Mouse (Mus musculus): ENCODE data around the gene Clic4. TPM values are rescaled to one million over a fixed set of nuclear protein-coding genes. Genes with fewer than 3 reads are reported as not detected.
"Not testable (repeated sequence)": the region's sequence is repeated elsewhere in the genome, so short reads cannot be mapped to it uniquely, and the experiment has no call there.

Clic4 gene
- polyA plus RNA-seq, 1 experiment from 2014 or later = 107 TPM

DNA sequence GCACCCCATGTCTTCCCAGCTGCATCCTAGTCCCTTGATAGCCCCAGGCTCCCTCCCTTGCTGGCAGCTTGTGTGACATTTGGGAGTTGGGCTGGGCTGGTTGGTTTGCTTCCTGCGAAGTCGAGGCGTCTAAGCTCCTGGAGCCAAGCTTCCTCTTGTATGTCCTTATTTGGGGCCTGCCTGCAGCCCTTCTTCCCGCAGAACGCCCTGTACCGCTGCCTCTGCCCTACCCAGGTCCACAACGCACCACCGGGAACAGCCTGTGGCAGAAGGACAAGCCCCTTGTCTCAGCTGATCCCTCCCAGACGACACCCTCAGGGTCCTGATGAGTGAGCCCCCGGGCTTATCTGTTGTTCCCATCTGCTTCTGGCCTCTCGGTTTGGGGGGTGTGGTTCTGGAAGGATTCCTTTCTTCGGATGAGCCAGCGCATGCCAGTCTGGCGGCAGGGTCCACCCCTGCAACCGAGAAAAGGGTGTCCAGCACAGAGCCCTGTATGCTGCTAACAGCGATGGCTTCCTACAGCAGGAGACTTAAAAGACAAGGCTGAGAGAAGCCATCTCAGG, 14.3 kb upstream of the Clic4 start:
- 7% methylated on average over 16 of the region's 16 CpGs for WGBS
- Histone ChIP-seq H3K4me3 (ENCODE audit: low read depth, low read length) (peak overlapping the region; percentile 11; the same call in 1 of the 2 replicates), H3K4me2 (ENCODE audit: low read length) (peak overlapping the region; percentile 46), H3K36me3 (ENCODE audit: control insufficient read depth, insufficient read depth, low read length) (no peaks in the 10 kb centered on the region), H3K9ac (ENCODE audit: low read length) (peak overlapping the region; percentile 41), H3K4me1 (replicated peaks; ENCODE audit: control insufficient read depth, insufficient read depth, low read length) (peaks cover 28% of the 10 kb centered on the region), H3K27me3 (replicated peaks; ENCODE audit: control insufficient read depth, insufficient read depth, low read length) (no peaks in the 10 kb centered on the region), H3K27ac (ENCODE audit: low read depth) (peak overlapping the region; percentile 78), H3K9me3 (ENCODE audit: control insufficient read depth, low read length) (no peaks in the 10 kb centered on the region)
- DNase-seq (ENCODE audit: low spot score) (peak; percentile 77), ATAC-seq (replicated peaks; ENCODE audit: low FRiP score, low TSS enrichment, low read depth) (peak; percentile 36)

- Histone ChIP-seq H3K9me3 (ENCODE audit: control insufficient read depth, low read length) (no peaks in the 10 kb centered on the region), H3K9ac (ENCODE audit: low read length) (no peak overlapping the region), H3K4me2 (ENCODE audit: low read length) (no peak overlapping the region; the same call in 1 of the 2 replicates), H3K4me3 (ENCODE audit: low read depth, low read length) (no peak overlapping the region), H3K27ac (ENCODE audit: low read depth) (peak overlapping the region; percentile 78; the same call in 1 of the 2 replicates), H3K27me3 (replicated peaks; ENCODE audit: control insufficient read depth, insufficient read depth, low read length) (no peaks in the 10 kb centered on the region), H3K4me1 (replicated peaks; ENCODE audit: control insufficient read depth, insufficient read depth, low read length) (peaks cover 26% of the 10 kb centered on the region), H3K36me3 (ENCODE audit: control insufficient read depth, insufficient read depth, low read length) (no peaks in the 10 kb centered on the region)
- WGBS = 53% methylated on average over 12 of the region's 12 CpGs
- no peak for DNase-seq (ENCODE audit: low spot score)
- no peak for ATAC-seq (replicated peaks; ENCODE audit: low FRiP score, low TSS enrichment, low read depth)
Measured at GRCm38 (mm10) chr4:135286033-135286622, 13.5 kb upstream of the Clic4 start.

DNA sequence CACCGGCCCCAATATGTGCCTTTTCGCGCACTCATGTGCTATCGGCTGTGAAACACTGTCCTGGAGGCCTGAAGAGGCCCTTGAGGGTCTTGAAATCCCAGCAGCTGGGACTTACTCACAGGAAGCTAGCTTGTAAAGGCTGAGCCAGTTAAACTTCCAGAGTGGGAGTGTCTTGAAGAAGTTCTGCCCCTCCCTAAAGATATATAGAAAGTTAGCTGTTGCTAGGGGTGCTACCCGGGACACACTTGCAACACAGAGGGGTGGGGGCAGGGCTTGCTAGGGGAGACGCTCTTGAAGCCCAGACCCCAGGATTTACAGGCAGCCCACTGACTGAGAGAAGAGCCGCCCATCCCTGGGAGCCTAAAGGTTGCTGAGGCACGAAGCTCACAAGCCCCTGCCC, 12.8 kb upstream of the Clic4 start:
- Histone ChIP-seq H3K36me3 (ENCODE audit: control insufficient read depth, insufficient read depth, low read length) (no peaks in the 10 kb centered on the region), H3K27me3 (replicated peaks; ENCODE audit: control insufficient read depth, insufficient read depth, low read length) (no peaks in the 10 kb centered on the region), H3K9me3 (ENCODE audit: control insufficient read depth, low read length) (no peaks in the 10 kb centered on the region), H3K4me3 (ENCODE audit: low read depth, low read length) (no peak overlapping the region), H3K4me2 (ENCODE audit: low read length) (no peak overlapping the region), H3K27ac (ENCODE audit: low read depth) (no peak overlapping the region), H3K9ac (ENCODE audit: low read length) (no peak overlapping the region), H3K4me1 (replicated peaks; ENCODE audit: control insufficient read depth, insufficient read depth, low read length) (peaks cover 26% of the 10 kb centered on the region)
- ATAC-seq (replicated peaks; ENCODE audit: low FRiP score, low TSS enrichment, low read depth) (no peak), DNase-seq (ENCODE audit: low spot score) (no peak)
- WGBS = 46% methylated on average over 8 of the region's 8 CpGs

- WGBS = 83% methylated on average over 7 of the region's 7 CpGs
- no peak overlapping the region for H3K4me2 ChIP-seq (ENCODE audit: low read length)
- H3K27ac ChIP-seq (ENCODE audit: low read depth) = no peak overlapping the region
- ATAC-seq (replicated peaks; ENCODE audit: low FRiP score, low TSS enrichment, low read depth) (no peak), DNase-seq (ENCODE audit: low spot score) (no peak)
- H3K27me3 ChIP-seq (replicated peaks; ENCODE audit: control insufficient read depth, insufficient read depth, low read length) = no peaks in the 10 kb centered on the region
- peaks cover 26% of the 10 kb centered on the region for H3K4me1 ChIP-seq (replicated peaks; ENCODE audit: control insufficient read depth, insufficient read depth, low read length)
- H3K36me3 ChIP-seq (ENCODE audit: control insufficient read depth, insufficient read depth, low read length) = no peaks in the 10 kb centered on the region
- H3K9ac ChIP-seq (ENCODE audit: low read length) = no peak overlapping the region
- H3K4me3 ChIP-seq (ENCODE audit: low read depth, low read length) = no peak overlapping the region
- no peaks in the 10 kb centered on the region for H3K9me3 ChIP-seq (ENCODE audit: control insufficient read depth, low read length)
Measured at GRCm38 (mm10) chr4:135283875-135284274, 11.3 kb upstream of the Clic4 start.

DNA sequence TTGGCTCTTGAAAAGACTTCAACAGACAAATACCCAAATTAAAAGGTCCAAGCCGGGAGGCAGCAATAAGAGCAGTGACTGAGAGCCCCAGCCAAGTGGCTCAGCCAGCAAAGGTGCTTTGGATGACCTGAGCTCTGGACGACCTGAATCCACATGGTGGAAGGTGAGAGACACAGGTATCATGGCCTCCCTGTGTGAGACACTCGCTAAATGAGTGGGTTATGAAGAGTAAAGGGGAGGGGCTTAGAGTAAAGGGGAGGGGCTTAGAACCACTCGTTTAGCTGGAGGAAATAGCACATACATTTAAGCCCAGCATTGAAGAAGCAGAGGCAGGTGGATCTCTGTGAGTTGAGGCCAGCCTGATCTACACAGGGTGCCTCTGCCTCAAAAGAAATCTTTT, 10.8 kb upstream of the Clic4 start:
- no peak overlapping the region for H3K4me3 ChIP-seq (ENCODE audit: low read depth, low read length)
- H3K9me3 ChIP-seq (ENCODE audit: control insufficient read depth, low read length) = no peaks in the 10 kb centered on the region
- no peak overlapping the region for H3K27ac ChIP-seq (ENCODE audit: low read depth)
- no peak for DNase-seq (ENCODE audit: low spot score)
- no peak for ATAC-seq (replicated peaks; ENCODE audit: low FRiP score, low TSS enrichment, low read depth)
- H3K4me1 ChIP-seq (replicated peaks; ENCODE audit: control insufficient read depth, insufficient read depth, low read length) = peaks cover 24% of the 10 kb centered on the region
- H3K4me2 ChIP-seq (ENCODE audit: low read length) = no peak overlapping the region
- H3K9ac ChIP-seq (ENCODE audit: low read length) = no peak overlapping the region
- no peaks in the 10 kb centered on the region for H3K27me3 ChIP-seq (replicated peaks; ENCODE audit: control insufficient read depth, insufficient read depth, low read length)
- no peaks in the 10 kb centered on the region for H3K36me3 ChIP-seq (ENCODE audit: control insufficient read depth, insufficient read depth, low read length)
- WGBS = 79% methylated on average over 4 of the region's 4 CpGs

GRCm38 (mm10) chr4:135282651-135283290, 10.2 kb upstream of the Clic4 start:
- Histone ChIP-seq H3K27me3 (replicated peaks; ENCODE audit: control insufficient read depth, insufficient read depth, low read length) (no peaks in the 10 kb centered on the region), H3K27ac (ENCODE audit: low read depth) (no peak overlapping the region), H3K4me3 (ENCODE audit: low read depth, low read length) (no peak overlapping the region), H3K4me2 (ENCODE audit: low read length) (no peak overlapping the region), H3K9me3 (ENCODE audit: control insufficient read depth, low read length) (no peaks in the 10 kb centered on the region), H3K9ac (ENCODE audit: low read length) (no peak overlapping the region), H3K4me1 (replicated peaks; ENCODE audit: control insufficient read depth, insufficient read depth, low read length) (peaks cover 22% of the 10 kb centered on the region), H3K36me3 (ENCODE audit: control insufficient read depth, insufficient read depth, low read length) (no peaks in the 10 kb centered on the region)
- 48% methylated on average over 13 of the region's 13 CpGs for WGBS
- no peak for DNase-seq (ENCODE audit: low spot score)
- ATAC-seq (replicated peaks; ENCODE audit: low FRiP score, low TSS enrichment, low read depth) = no peak

DNA sequence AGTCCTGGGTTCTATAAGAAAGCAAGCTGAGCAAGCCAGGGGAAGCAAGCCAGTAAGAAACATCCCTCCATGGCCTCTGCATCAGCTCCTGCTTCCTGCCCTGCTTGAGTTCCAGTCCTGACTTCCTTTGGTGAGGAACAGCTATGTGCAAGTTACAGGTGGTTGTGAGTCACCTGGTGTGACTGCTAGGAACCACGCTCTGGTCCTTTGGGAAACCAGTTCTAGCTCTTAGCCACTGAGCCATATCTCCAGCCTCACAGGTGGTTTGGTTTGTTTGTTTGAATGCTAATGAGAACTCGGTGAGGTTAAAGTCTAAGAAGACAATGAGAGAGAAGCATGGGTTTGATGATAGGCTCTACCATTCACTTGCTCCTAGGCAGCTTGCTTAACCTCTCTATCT, 7.4 kb upstream of the Clic4 start:
- H3K4me2 ChIP-seq (ENCODE audit: low read length); ATAC-seq (replicated peaks; ENCODE audit: low FRiP score, low TSS enrichment, low read depth); DNase-seq (ENCODE audit: low spot score); H3K27me3 ChIP-seq (replicated peaks; ENCODE audit: control insufficient read depth, insufficient read depth, low read length); H3K4me1 ChIP-seq (replicated peaks; ENCODE audit: control insufficient read depth, insufficient read depth, low read length); H3K36me3 ChIP-seq (ENCODE audit: control insufficient read depth, insufficient read depth, low read length); H3K9me3 ChIP-seq (ENCODE audit: control insufficient read depth, low read length); H3K4me3 ChIP-seq (ENCODE audit: low read depth, low read length); H3K27ac ChIP-seq (ENCODE audit: low read depth); H3K9ac ChIP-seq (ENCODE audit: low read length): not testable (repeated sequence)
- WGBS = 71% methylated on average over 2 of the region's 2 CpGs

GRCm38 (mm10) chr4:135276681-135277379, 4.2 kb upstream of the Clic4 start:
- no peak for ATAC-seq (replicated peaks; ENCODE audit: low FRiP score, low TSS enrichment, low read depth)
- no peaks in the 10 kb centered on the region for H3K36me3 ChIP-seq (ENCODE audit: control insufficient read depth, insufficient read depth, low read length)
- no peaks in the 10 kb centered on the region for H3K9me3 ChIP-seq (ENCODE audit: control insufficient read depth, low read length)
- no peak overlapping the region for H3K27ac ChIP-seq (ENCODE audit: low read depth)
- no peaks in the 10 kb centered on the region for H3K27me3 ChIP-seq (replicated peaks; ENCODE audit: control insufficient read depth, insufficient read depth, low read length)
- no peak overlapping the region for H3K4me3 ChIP-seq (ENCODE audit: low read depth, low read length)
- WGBS = 42% methylated on average over 4 of the region's 4 CpGs
- H3K9ac ChIP-seq (ENCODE audit: low read length) = no peak overlapping the region
- no peak overlapping the region for H3K4me2 ChIP-seq (ENCODE audit: low read length)
- DNase-seq (ENCODE audit: low spot score) = no peak
- peaks cover 11% of the 10 kb centered on the region for H3K4me1 ChIP-seq (replicated peaks; ENCODE audit: control insufficient read depth, insufficient read depth, low read length)
